Mouse (Mus musculus) hindbrain, embryonic 15.5 days (tissue): ENCODE data around the gene AL607142.1. TPM values are rescaled to one million over a fixed set of nuclear protein-coding genes. Genes with fewer than 3 reads are reported as not detected.
A peak's percentile ranks its signal among the peaks of the same experiment; 100 is the strongest.

Experiments
- ATAC-seq: fragments of 200-750 bp; cut with Nextera tagmentation; 2 replicates; pipeline ENCODE4 v1.8.0; 2017; ENCODE audit warnings: low read depth, moderate number of reproducible peaks, moderate TSS enrichment; ENCODE audit not compliant: low FRiP score
- H3K27ac ChIP-seq: fragments of 300-500 bp; sonication (generic); replicated peaks from 2 replicates; pipeline ENCODE4 v1.5.1; 2015; ENCODE audit warnings: mild to moderate bottlenecking, inconsistent platforms
- H3K27me3 ChIP-seq: fragments of 300-500 bp; sonication (generic); 2 replicates; pipeline ENCODE4 v1.6.1; 2015; ENCODE audit warnings: control low read depth, inconsistent platforms
- H3K36me3 ChIP-seq: fragments of 300-500 bp; sonication (generic); 2 replicates; pipeline ENCODE4 v1.6.1; 2015; ENCODE audit warnings: control low read depth, inconsistent platforms
- H3K4me1 ChIP-seq: fragments of 300-500 bp; sonication (generic); replicated peaks from 2 replicates; pipeline ENCODE4 v1.6.1; 2015; ENCODE audit warnings: control low read depth, inconsistent platforms
- H3K4me2 ChIP-seq: fragments of 300-500 bp; sonication (generic); 2 replicates; pipeline ENCODE4 v1.6.1; 2015; ENCODE audit warnings: moderate library complexity, mild to moderate bottlenecking, inconsistent platforms
- H3K4me3 ChIP-seq: fragments of 300-500 bp; sonication (generic); 2 replicates; pipeline ENCODE4 v1.5.1; 2015; ENCODE audit warnings: mild to moderate bottlenecking, inconsistent platforms
- H3K9ac ChIP-seq: fragments of 300-500 bp; sonication (generic); 2 replicates; pipeline ENCODE4 v1.6.1; 2015; ENCODE audit warnings: inconsistent platforms
- H3K9me3 ChIP-seq: fragments of 300-500 bp; sonication (generic); 2 replicates; pipeline ENCODE4 v1.6.1; 2016; ENCODE audit warnings: control low read depth, inconsistent platforms
- WGBS: fragments of 180-500 bp; shearing (Covaris S2); methylation state at CpG from one replicate; pipeline ENCODE4 v1.1.7; 2015; 5-methylcytosine and 5-hydroxymethylcytosine counted together
- polyA plus RNA-seq: library from polyadenylated mRNA; unstranded; fragments of >200 nt; fragmentation: Nextera tagmentation; extraction: Ambion mirVana; gene quantifications from 2 replicates; pipeline ENCODE4 v1.2.1, GENCODE M21; 2015

Gene AL607142.1
- polyA plus RNA-seq: not detected in 2 replicates

- Histone ChIP-seq H3K4me2 (no peak within 1 kb of the TSS), H3K4me1 (peaks cover 4% of the 10 kb centered on the region), H3K27me3 (no peaks in the 10 kb centered on the region), H3K4me3 (no peak within 1 kb of the TSS), H3K9me3 (no peaks in the 10 kb centered on the region), H3K36me3 (no peaks in the 10 kb centered on the region), H3K27ac (no peak within 1 kb of the TSS), H3K9ac (no peak within 1 kb of the TSS)
- no peak for ATAC-seq
- 89% methylated on average over 10 of the region's 10 CpGs for WGBS
Observed at GRCm38 (mm10) chr4:120064696-120065095, at the start of gene AL607142.1. Gene AL607142.1 (plus strand): TSS chr4:120064996.

GRCm38 (mm10) chr4:120018426-120018825, 46.4 kb upstream of the AL607142.1 start:
- Histone ChIP-seq H3K4me1 (no peaks in the 10 kb centered on the region), H3K4me3 (no peak overlapping the region), H3K4me2 (no peak overlapping the region), H3K36me3 (no peaks in the 10 kb centered on the region), H3K9ac (no peak overlapping the region), H3K27ac (no peak overlapping the region), H3K27me3 (no peaks in the 10 kb centered on the region), H3K9me3 (no peaks in the 10 kb centered on the region)
- no peak for ATAC-seq
- WGBS: 75% methylated on average over 5 of the region's 5 CpGs

- H3K4me2 ChIP-seq: no peak overlapping the region
- no peak overlapping the region for H3K9ac ChIP-seq
- no peak overlapping the region for H3K4me3 ChIP-seq
- H3K36me3 ChIP-seq: no peaks in the 10 kb centered on the region
- ATAC-seq: no peak
- H3K9me3 ChIP-seq: no peaks in the 10 kb centered on the region
- no peak overlapping the region for H3K27ac ChIP-seq
- peaks cover 5% of the 10 kb centered on the region for H3K4me1 ChIP-seq
- H3K27me3 ChIP-seq: no peaks in the 10 kb centered on the region
- WGBS: 60% methylated on average over 3 of the region's 3 CpGs
Observed at GRCm38 (mm10) chr4:120022392-120022791, 42.4 kb upstream of the AL607142.1 start.

- WGBS: 97% methylated on average over 4 of the region's 4 CpGs
- Histone ChIP-seq H3K9ac (no peak overlapping the region), H3K4me3 (no peak overlapping the region), H3K36me3 (no peaks in the 10 kb centered on the region), H3K4me1 (peaks cover 5% of the 10 kb centered on the region), H3K9me3 (no peaks in the 10 kb centered on the region), H3K4me2 (no peak overlapping the region), H3K27ac (no peak overlapping the region), H3K27me3 (no peaks in the 10 kb centered on the region)
- ATAC-seq: no peak
Observed at GRCm38 (mm10) chr4:120023221-120023840, 41.5 kb upstream of the AL607142.1 start.

- H3K4me3 ChIP-seq: no peak overlapping the region
- H3K4me1 ChIP-seq: peaks cover 5% of the 10 kb centered on the region
- no peak overlapping the region for H3K4me2 ChIP-seq
- H3K27ac ChIP-seq: peak overlapping the region; percentile 55; the same call in 1 of the 2 replicates
- H3K9me3 ChIP-seq: no peaks in the 10 kb centered on the region
- H3K9ac ChIP-seq: no peak overlapping the region
- ATAC-seq: peak; percentile 74; the same call in 1 of the 2 replicates
- H3K36me3 ChIP-seq: no peaks in the 10 kb centered on the region
- no peaks in the 10 kb centered on the region for H3K27me3 ChIP-seq
- 49% methylated on average over 10 of the region's 10 CpGs for WGBS
Observed at GRCm38 (mm10) chr4:120024071-120024470, 40.7 kb upstream of the AL607142.1 start.

GRCm38 (mm10) chr4:120027671-120028070, 37.1 kb upstream of the AL607142.1 start:
- no peaks in the 10 kb centered on the region for H3K36me3 ChIP-seq
- WGBS: 80% methylated on average over 1 of the region's 1 CpGs
- H3K9me3 ChIP-seq: no peaks in the 10 kb centered on the region
- no peak overlapping the region for H3K9ac ChIP-seq
- ATAC-seq: no peak
- H3K4me2 ChIP-seq: no peak overlapping the region
- H3K27ac ChIP-seq: no peak overlapping the region
- H3K27me3 ChIP-seq: peaks cover 10% of the 10 kb centered on the region; the same call in 1 of the 2 replicates
- H3K4me3 ChIP-seq: no peak overlapping the region
- peaks cover 10% of the 10 kb centered on the region for H3K4me1 ChIP-seq

- Histone ChIP-seq H3K9ac (no peak overlapping the region), H3K4me3 (no peak overlapping the region), H3K27me3 (peaks cover 23% of the 10 kb centered on the region), H3K36me3 (no peaks in the 10 kb centered on the region), H3K9me3 (no peaks in the 10 kb centered on the region), H3K27ac (no peak overlapping the region), H3K4me2 (no peak overlapping the region), H3K4me1 (peaks cover 21% of the 10 kb centered on the region)
- WGBS: 92% methylated on average over 1 of the region's 1 CpGs
- no peak for ATAC-seq
Observed at GRCm38 (mm10) chr4:120029937-120030336, 34.9 kb upstream of the AL607142.1 start.

- Histone ChIP-seq H3K36me3 (no peaks in the 10 kb centered on the region), H3K9ac (peak overlapping the region; percentile 59), H3K9me3 (no peaks in the 10 kb centered on the region), H3K4me3 (peak overlapping the region; percentile 70), H3K27me3 (peaks cover 26% of the 10 kb centered on the region), H3K4me2 (peak overlapping the region; percentile 98), H3K27ac (peak overlapping the region; percentile 51), H3K4me1 (peaks cover 25% of the 10 kb centered on the region)
- peak; percentile 82 for ATAC-seq
- WGBS: under 1% methylated on average over 69 of the region's 70 CpGs
Observed at GRCm38 (mm10) chr4:120032320-120032983, 32.3 kb upstream of the AL607142.1 start.

GRCm38 (mm10) chr4:120032984-120033355, 31.8 kb upstream of the AL607142.1 start:
- Histone ChIP-seq H3K27me3 (peaks cover 28% of the 10 kb centered on the region), H3K4me1 (peaks cover 25% of the 10 kb centered on the region), H3K9me3 (no peaks in the 10 kb centered on the region), H3K36me3 (no peaks in the 10 kb centered on the region), H3K9ac (peak overlapping the region; percentile 59), H3K4me2 (peak overlapping the region; percentile 98), H3K4me3 (peak overlapping the region; percentile 70), H3K27ac (peak overlapping the region; percentile 51)
- ATAC-seq: peak; percentile 74
- under 1% methylated on average over 36 of the region's 38 CpGs for WGBS

- Histone ChIP-seq H3K36me3 (no peaks in the 10 kb centered on the region), H3K4me1 (peaks cover 25% of the 10 kb centered on the region), H3K9me3 (no peaks in the 10 kb centered on the region), H3K4me2 (no peak overlapping the region), H3K27me3 (peaks cover 20% of the 10 kb centered on the region), H3K9ac (no peak overlapping the region), H3K4me3 (no peak overlapping the region), H3K27ac (no peak overlapping the region)
- ATAC-seq: no peak
- 87% methylated on average over 4 of the region's 4 CpGs for WGBS
Observed at GRCm38 (mm10) chr4:120036294-120036693, 28.5 kb upstream of the AL607142.1 start.

GRCm38 (mm10) chr4:120037007-120037406, 27.8 kb upstream of the AL607142.1 start:
- WGBS: 63% methylated on average over 7 of the region's 7 CpGs

GRCm38 (mm10) chr4:120041520-120041919, 23.3 kb upstream of the AL607142.1 start:
- H3K36me3 ChIP-seq: no peaks in the 10 kb centered on the region
- H3K9ac ChIP-seq: no peak overlapping the region
- ATAC-seq: no peak
- peaks cover 10% of the 10 kb centered on the region for H3K4me1 ChIP-seq
- 0 out of 2 replicates have a peak, but pooled peaks cover 3% of the 10 kb centered on the region for H3K27me3 ChIP-seq
- H3K9me3 ChIP-seq: no peaks in the 10 kb centered on the region
- 86% methylated on average over 2 of the region's 2 CpGs for WGBS
- no peak overlapping the region for H3K27ac ChIP-seq
- no peak overlapping the region for H3K4me3 ChIP-seq
- H3K4me2 ChIP-seq: no peak overlapping the region

More at GRCm38 (mm10) chr4:120037007-120037406, 27.8 kb upstream of the AL607142.1 start:
- H3K27me3 ChIP-seq: peaks cover 18% of the 10 kb centered on the region
- no peak for ATAC-seq
- no peak overlapping the region for H3K9ac ChIP-seq
- no peak overlapping the region for H3K27ac ChIP-seq
- no peaks in the 10 kb centered on the region for H3K36me3 ChIP-seq
- H3K4me1 ChIP-seq: peaks cover 25% of the 10 kb centered on the region
- no peaks in the 10 kb centered on the region for H3K9me3 ChIP-seq
- H3K4me3 ChIP-seq: no peak overlapping the region
- no peak overlapping the region for H3K4me2 ChIP-seq
